Mouse (Mus musculus) ES-Bruce4 (cell line): ENCODE measurements at regions not wholly inside any gene's neighbourhood (a gene's known extent, or its start where the extent isn't known, plus 50 kb on each side); places are given as distances from the start of the nearest gene placed in this dataset.

Experiments
- CTCF ChIP-seq: IDR thresholded peaks from one replicate; pipeline ENCODE4 v1.8.1; 2011; ENCODE audit warnings: low read depth, low read length
- EP300 ChIP-seq: IDR thresholded peaks from 2 replicates; pipeline ENCODE4 v1.6.1; 2011; ENCODE audit warnings: low read depth, low read length; ENCODE audit not compliant: insufficient read depth

DNA sequence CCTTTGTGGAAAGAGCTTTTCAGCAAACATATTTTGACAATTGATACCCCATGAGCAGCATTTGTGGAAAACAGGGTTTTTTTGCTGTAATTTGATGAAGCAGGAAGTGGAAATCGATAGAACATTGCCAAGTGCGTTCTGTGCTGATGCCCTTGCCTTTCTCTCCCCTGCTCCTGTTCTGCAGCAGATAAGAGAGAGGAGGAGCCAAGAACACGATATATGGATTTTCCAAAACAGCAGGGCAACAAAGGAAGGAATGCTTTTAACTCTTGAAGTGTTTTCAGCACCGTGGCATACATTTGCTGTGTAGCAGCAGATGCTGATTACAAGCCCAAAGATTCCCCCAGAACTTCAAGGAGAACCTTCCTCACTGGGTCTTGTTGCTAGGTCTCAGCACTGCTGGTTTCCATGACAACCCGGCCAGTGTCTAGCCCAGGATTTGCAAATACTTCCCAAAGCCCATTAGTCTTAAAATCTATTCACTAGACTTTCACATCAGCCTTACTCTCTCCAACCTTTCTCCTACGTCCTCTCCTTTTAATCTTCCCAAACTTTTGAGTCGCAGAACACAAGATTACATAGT is 433.0 kb upstream of the Stxbp6 start:
- TF ChIP-seq CTCF, result no peak
- no peak for TF ChIP-seq EP300
